Mouse (Mus musculus) heart, embryonic 16.5 days (tissue): ENCODE measurements at regions not wholly inside any gene's neighbourhood (a gene's known extent, or its start where the extent isn't known, plus 50 kb on each side); places are given as distances from the start of the nearest gene placed in this dataset.
"Not testable (repeated sequence)": the region's sequence is repeated elsewhere in the genome, so short reads cannot be mapped to it uniquely, and the experiment has no call there.

Source experiments
- ATAC-seq: fragments of 200-750 bp; cut with Nextera tagmentation; replicated peaks from 2 replicates; pipeline ENCODE4 v1.8.0; 2017; ENCODE audit warnings: moderate number of reproducible peaks; ENCODE audit not compliant: insufficient read depth, low FRiP score; ENCODE audit errors: extremely low read depth
- H3K27ac ChIP-seq: fragments of 300-500 bp; sonication (generic); 2 replicates; pipeline ENCODE4 v1.5.1; 2014; ENCODE audit warnings: mild to moderate bottlenecking, low read length, control low read depth, moderate library complexity
- H3K27me3 ChIP-seq: fragments of 300-500 bp; sonication (generic); 2 replicates; pipeline ENCODE4 v1.6.1; 2014; ENCODE audit warnings: low read length, mixed read lengths; ENCODE audit not compliant: control insufficient read depth, insufficient read depth
- H3K36me3 ChIP-seq: fragments of 300-500 bp; sonication (generic); 2 replicates; pipeline ENCODE4 v1.6.1; 2014; ENCODE audit not compliant: control insufficient read depth, insufficient read depth
- H3K4me1 ChIP-seq: fragments of 300-500 bp; sonication (generic); 2 replicates; pipeline ENCODE4 v1.6.1; 2014; ENCODE audit warnings: low read length, mixed read lengths; ENCODE audit not compliant: control insufficient read depth, insufficient read depth
- H3K4me2 ChIP-seq: fragments of 300-500 bp; sonication (generic); 2 replicates; pipeline ENCODE4 v1.6.1; 2014; ENCODE audit warnings: low read depth, mild to moderate bottlenecking, control low read depth, low read length
- H3K4me3 ChIP-seq: fragments of 300-500 bp; sonication (generic); 2 replicates; pipeline ENCODE4 v1.5.1; 2014; ENCODE audit warnings: mild to moderate bottlenecking, control low read depth, low read length
- H3K9ac ChIP-seq: fragments of 300-500 bp; sonication (generic); 2 replicates; pipeline ENCODE4 v1.6.1; 2014; ENCODE audit warnings: low read length, control low read depth
- H3K9me3 ChIP-seq: fragments of 300-500 bp; sonication (generic); replicated peaks from 2 replicates; pipeline ENCODE4 v1.6.1; 2016; ENCODE audit warnings: low read length; ENCODE audit not compliant: control insufficient read depth
- WGBS: fragments of 180-500 bp; shearing (Covaris S2); extraction: QIAGEN DNeasy Blood & Tissue Kit; methylation state at CpG from one replicate; pipeline ENCODE4 v1.1.7; 2014; 5-methylcytosine and 5-hydroxymethylcytosine counted together

DNA sequence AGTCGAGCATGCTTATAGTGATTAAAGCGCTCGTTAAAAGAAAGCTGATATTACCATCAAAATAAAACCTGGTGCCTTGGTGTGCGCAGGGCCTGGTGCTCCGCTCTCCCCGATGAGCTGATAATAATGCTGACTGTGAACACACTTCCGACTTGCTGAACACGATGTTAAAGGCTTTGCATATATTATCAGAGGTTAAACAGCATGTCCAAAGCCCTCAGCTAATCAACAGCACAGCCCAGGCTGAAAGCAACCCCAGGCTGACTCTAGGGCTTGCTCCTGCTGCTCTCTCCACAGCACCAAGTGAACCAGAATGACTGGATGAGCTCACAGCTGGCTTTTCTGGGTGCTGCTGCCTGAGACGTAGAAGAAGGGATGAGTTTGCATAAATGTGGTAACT lies 238.2 kb upstream of the 1700012A03Rik start:
- no peak overlapping the region for H3K4me3 ChIP-seq
- no peaks in the 10 kb centered on the region for H3K4me1 ChIP-seq
- H3K9ac ChIP-seq = no peak overlapping the region
- H3K9me3 ChIP-seq = no peaks in the 10 kb centered on the region
- H3K27ac ChIP-seq = no peak overlapping the region
- H3K4me2 ChIP-seq = no peak overlapping the region
- no peak for ATAC-seq
- H3K36me3 ChIP-seq = no peaks in the 10 kb centered on the region
- H3K27me3 ChIP-seq = no peaks in the 10 kb centered on the region
- WGBS = 63% methylated on average over 9 of the region's 9 CpGs

DNA sequence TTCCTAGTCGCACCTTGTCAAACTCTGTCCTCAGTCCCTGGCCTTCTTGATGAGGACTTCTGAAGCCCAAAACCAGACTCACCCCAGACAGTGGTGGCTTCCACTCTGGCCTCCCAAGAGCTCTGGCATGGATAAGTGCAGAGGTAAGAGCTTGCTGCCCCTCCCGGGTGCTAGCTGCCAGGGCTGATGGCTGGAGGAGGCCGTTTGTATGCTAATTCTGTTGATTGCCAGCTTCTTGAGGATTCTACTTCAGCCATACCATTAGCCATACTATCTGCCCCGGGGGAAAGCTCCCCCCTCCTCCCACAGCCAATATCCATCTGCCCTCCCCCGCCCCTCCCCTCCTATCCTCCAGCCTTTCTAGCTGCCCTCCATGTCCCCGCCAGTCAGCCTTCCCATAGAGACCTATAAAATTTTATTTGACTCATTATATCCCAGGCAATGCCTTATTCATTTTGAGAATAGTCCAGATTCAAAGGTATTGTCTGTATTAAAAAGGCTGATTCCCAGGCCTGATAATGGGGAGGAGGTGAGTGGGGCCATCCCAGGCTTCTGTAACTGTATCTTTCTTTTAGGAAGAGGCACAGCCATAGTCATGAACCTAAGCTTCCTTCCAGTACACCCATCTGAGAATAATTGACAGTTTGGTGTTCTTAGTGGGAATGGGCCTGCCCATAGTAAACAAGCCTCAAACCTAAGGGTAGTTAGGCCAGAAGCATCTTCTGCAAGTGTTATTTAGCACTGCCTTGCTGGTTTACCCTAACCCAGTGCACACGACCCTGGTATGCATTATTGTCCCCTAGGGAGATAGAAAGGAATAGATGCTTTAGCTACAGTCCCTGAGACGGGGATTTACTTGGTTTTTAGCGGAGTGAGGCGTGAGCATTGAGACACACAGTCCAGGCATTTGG lies 239.2 kb upstream of the 1700012A03Rik start:
- H3K27me3 ChIP-seq = no peaks in the 10 kb centered on the region
- H3K4me3 ChIP-seq = no peak overlapping the region
- H3K4me1 ChIP-seq = no peaks in the 10 kb centered on the region
- no peaks in the 10 kb centered on the region for H3K36me3 ChIP-seq
- no peaks in the 10 kb centered on the region for H3K9me3 ChIP-seq
- no peak overlapping the region for H3K4me2 ChIP-seq
- 56% methylated on average over 10 of the region's 10 CpGs for WGBS
- H3K27ac ChIP-seq = no peak overlapping the region
- no peak overlapping the region for H3K9ac ChIP-seq
- ATAC-seq = no peak

DNA sequence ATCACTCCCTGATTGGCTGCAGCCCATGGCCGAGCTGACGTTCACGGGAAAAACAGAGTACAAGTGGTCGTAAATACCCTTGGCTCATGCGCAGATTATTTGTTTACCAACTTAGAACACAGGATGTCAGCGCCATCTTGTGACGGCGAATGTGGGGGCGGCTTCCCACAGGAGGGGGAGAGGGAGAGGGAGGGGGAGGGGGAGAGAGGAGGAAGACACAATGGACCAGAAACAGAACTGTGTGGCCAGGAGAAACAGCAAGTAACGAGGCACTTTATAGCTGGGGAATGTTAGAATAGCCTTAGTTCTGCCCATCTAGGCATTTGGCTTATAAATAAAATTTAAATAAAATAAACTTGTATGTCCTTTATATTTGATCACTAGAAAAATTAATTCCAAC lies 240.7 kb upstream of the Podxl start:
- H3K4me1 ChIP-seq, H3K9ac ChIP-seq, H3K27me3 ChIP-seq, H3K27ac ChIP-seq, H3K4me2 ChIP-seq, H3K4me3 ChIP-seq, H3K9me3 ChIP-seq, ATAC-seq, H3K36me3 ChIP-seq: not testable (repeated sequence)
- WGBS = 82% methylated on average over 5 of the region's 10 CpGs

DNA sequence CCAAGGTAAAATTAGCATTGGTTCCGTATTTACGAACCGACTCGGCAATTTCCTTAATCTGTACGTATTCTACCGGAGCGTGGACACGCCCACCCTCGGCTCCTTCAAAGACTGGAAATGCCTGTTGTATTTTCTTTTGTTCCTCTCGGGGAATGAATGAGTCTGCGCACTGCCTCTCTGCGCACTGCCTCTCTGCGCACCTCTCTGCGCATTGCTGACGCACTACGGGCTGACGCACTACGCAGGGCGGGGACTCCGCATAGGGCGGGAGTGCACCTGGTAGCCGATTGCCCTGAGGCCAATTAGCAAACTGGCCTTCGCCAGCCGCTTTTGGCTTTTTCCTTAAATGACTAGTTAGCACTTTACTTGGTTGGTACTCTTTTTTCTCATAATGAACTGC lies 239.4 kb upstream of the Podxl start:
- H3K27me3 ChIP-seq, H3K9ac ChIP-seq, H3K9me3 ChIP-seq, H3K36me3 ChIP-seq, H3K27ac ChIP-seq, H3K4me2 ChIP-seq, ATAC-seq, H3K4me1 ChIP-seq, H3K4me3 ChIP-seq: not testable (repeated sequence)
- 81% methylated on average over 11 of the region's 24 CpGs for WGBS

DNA sequence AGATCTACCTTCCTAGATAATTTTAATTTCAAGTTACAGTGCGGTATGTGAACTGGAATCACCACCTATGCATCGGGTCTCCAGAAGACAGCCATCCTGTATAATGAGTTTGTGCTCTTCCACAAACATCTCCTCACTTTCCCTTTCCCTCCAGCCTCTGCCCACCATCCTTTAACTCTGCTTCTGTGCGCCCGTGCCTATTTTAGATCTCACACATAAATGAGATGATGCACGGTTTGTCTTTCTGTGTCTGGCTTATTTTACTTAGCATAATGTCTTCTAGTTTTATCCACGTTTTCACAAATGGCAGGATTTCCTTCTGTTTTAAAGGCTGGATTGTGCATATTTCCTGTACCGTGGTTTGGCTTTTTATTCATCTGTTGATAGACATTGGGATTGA lies 227.8 kb upstream of the Podxl start:
- no peaks in the 10 kb centered on the region for H3K36me3 ChIP-seq
- H3K9me3 ChIP-seq = 0 out of 2 replicates have a peak, but pooled peaks cover 3% of the 10 kb centered on the region
- 75% methylated on average over 7 of the region's 7 CpGs for WGBS
- no peak overlapping the region for H3K4me2 ChIP-seq
- no peak overlapping the region for H3K4me3 ChIP-seq
- no peak overlapping the region for H3K9ac ChIP-seq
- no peak for ATAC-seq
- H3K27ac ChIP-seq = no peak overlapping the region
- no peaks in the 10 kb centered on the region for H3K27me3 ChIP-seq
- H3K4me1 ChIP-seq = no peaks in the 10 kb centered on the region

DNA sequence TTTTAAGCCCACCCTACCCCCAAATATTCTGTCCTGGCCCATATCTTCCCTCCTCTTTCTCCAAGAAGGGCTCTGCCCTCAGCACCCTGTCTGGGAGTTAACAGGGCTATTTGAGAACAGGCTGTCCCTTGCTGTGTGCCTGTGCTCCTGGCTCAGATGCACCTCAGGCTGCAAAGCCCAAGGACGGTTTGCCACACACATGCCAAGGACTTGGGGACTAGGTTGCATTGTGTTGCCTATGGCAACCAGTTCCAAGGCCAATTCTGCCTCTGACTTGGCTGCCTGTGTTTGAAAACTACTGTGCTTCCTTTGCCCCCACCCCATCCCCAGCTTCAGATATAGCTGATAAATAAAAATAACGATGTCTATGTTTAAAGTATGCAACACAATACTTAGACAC lies 227.1 kb upstream of the Podxl start:
- Histone ChIP-seq H3K27ac (no peak overlapping the region), H3K27me3 (no peaks in the 10 kb centered on the region), H3K9ac (no peak overlapping the region), H3K4me1 (no peaks in the 10 kb centered on the region), H3K4me3 (no peak overlapping the region), H3K36me3 (no peaks in the 10 kb centered on the region), H3K4me2 (no peak overlapping the region), H3K9me3 (0 out of 2 replicates have a peak, but pooled peaks cover 3% of the 10 kb centered on the region)
- no peak for ATAC-seq
- WGBS = 50% methylated on average over 2 of the region's 2 CpGs

DNA sequence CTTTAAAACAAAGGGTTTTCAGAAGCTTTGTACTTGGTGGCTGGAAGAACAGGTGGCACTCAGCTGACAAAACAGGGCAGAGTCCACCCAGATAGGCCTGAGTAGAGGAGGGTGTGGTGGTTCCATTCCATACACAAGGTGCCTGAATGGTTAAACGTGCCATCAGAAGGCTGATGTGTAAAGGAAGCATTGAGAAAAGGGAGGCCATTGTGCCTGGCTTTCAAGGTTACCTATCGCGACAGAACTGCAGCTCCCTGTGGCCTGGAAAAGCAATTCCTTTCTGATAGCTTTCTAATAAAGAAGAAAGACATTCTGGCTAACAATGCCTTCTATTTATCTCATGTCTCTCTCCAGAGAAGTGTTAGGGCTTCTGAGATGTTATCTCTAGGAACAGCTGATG lies 213.1 kb upstream of the Podxl start:
- H3K4me1 ChIP-seq = no peaks in the 10 kb centered on the region
- no peaks in the 10 kb centered on the region for H3K36me3 ChIP-seq
- no peak overlapping the region for H3K4me3 ChIP-seq
- H3K27ac ChIP-seq = no peak overlapping the region
- no peak overlapping the region for H3K4me2 ChIP-seq
- H3K9me3 ChIP-seq = 0 out of 2 replicates have a peak, but pooled peaks cover 3% of the 10 kb centered on the region
- ATAC-seq = no peak
- 44% methylated on average over 3 of the region's 3 CpGs for WGBS
- no peaks in the 10 kb centered on the region for H3K27me3 ChIP-seq
- H3K9ac ChIP-seq = no peak overlapping the region

DNA sequence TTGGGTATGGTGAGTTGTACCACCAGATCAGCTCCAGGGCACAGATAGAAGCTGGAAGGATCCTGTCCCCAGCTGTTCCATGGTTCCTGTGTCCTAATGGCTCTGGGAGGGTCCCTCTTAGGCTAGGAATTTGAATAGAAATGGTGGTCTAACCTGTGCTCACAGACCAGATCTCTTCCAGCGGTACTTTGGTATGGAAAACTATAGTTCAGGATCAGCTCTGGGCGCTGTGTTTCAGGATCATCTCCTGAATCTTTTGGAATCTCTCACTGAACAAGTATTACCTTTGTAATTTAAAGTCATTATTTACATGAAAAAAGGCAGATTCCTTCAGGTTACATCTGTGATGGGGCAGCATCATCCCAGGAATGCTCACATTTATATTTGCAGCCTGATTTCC lies 208.1 kb upstream of the Podxl start:
- 76% methylated on average over 2 of the region's 2 CpGs for WGBS

DNA sequence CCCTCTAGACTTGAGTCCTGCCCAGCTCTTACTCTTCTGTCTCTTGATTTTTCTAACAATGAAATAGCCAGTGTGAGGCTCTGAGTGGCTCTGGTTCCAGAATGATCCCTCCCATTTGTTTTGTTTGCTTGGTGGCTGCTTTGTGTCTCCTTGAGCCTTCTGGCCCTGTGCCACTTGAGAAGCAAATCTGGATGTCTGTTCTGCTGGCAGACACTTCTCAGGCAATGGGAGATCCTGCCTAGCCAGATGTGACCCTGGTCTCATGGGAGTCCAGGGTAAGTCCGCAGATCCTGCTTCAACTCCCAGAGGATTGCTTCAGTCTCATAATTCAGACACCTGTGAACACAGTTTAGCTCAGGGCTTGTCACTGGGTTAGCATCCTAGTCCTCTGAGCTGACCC lies 181.8 kb upstream of the Podxl start:
- WGBS = 67% methylated on average over 1 of the region's 1 CpGs
- ATAC-seq = no peak

More for the DNA sequence above, 208.1 kb upstream of the Podxl start:
- H3K4me1 ChIP-seq = no peaks in the 10 kb centered on the region
- H3K9ac ChIP-seq = no peak overlapping the region
- no peak for ATAC-seq
- H3K36me3 ChIP-seq = no peaks in the 10 kb centered on the region
- H3K27me3 ChIP-seq = no peaks in the 10 kb centered on the region
- 0 out of 2 replicates have a peak, but pooled peaks cover 3% of the 10 kb centered on the region for H3K9me3 ChIP-seq
- no peak overlapping the region for H3K4me2 ChIP-seq
- H3K4me3 ChIP-seq = no peak overlapping the region
- no peak overlapping the region for H3K27ac ChIP-seq

More for the DNA sequence above, 181.8 kb upstream of the Podxl start:
- H3K4me3 ChIP-seq = no peak overlapping the region
- H3K9ac ChIP-seq = no peak overlapping the region
- H3K4me2 ChIP-seq = no peak overlapping the region
- H3K27ac ChIP-seq = no peak overlapping the region
- no peaks in the 10 kb centered on the region for H3K27me3 ChIP-seq
- no peaks in the 10 kb centered on the region for H3K4me1 ChIP-seq
- H3K36me3 ChIP-seq = no peaks in the 10 kb centered on the region
- no peaks in the 10 kb centered on the region for H3K9me3 ChIP-seq
